Mouse (Mus musculus): Measurements from ENCODE around the gene Galnt11. TPM values are rescaled to one million over a fixed set of nuclear protein-coding genes. Genes with fewer than 3 reads are reported as not detected.

Gene Galnt11
- total and polyA plus RNA-seq, 3 experiments, result 9.2 to 12.9 (median 10.1) TPM

GRCm38 (mm10) chr5:25245806-25246472 is 24.2 kb downstream of the Galnt11 start:
- Histone ChIP-seq H3K36me3 (replicated peaks in 1 of 2; ENCODE audit: control insufficient read depth in 1 of 2, insufficient read depth in 1 of 2, low read length in 1 of 2) (peaks cover 2 to 14% of the 10 kb centered on the region in 2 experiments), H3K4me2 (ENCODE audit: insufficient read depth, low read depth, poor library complexity, severe bottlenecking) (no peak overlapping the region), H3K79me2 (replicated peaks; ENCODE audit: control insufficient read depth, extremely low read depth, insufficient read depth, poor library complexity, severe bottlenecking) (no peaks in the 10 kb centered on the region), H3K4me1 (ENCODE audit: control insufficient read depth in 1 of 2, insufficient read depth in 2 of 2) (peaks cover 6 to 28% of the 10 kb centered on the region in 2 experiments), H3K9ac (ENCODE audit: insufficient read depth, low read depth) (no peak overlapping the region), H3K27ac (ENCODE audit: insufficient read depth, low read depth) (no peak overlapping the region), H3K4me3 (replicated peaks in 1 of 3; ENCODE audit: low read depth in 2 of 3, low read length in 2 of 3, poor library complexity in 1 of 3) (no peak overlapping the region), H3K9me3 (replicated peaks; ENCODE audit: low read length) (no peaks in the 10 kb centered on the region), H3K27me3 (replicated peaks) (no peaks in the 10 kb centered on the region)
- TF ChIP-seq EP300 (IDR thresholded peaks at IDR 0.05; ENCODE audit: low read length), result no peak
- no peak for TF ChIP-seq TBP (conservative IDR thresholded peaks at IDR 0.05; ENCODE audit: low read depth, low read length)
- no peak for TF ChIP-seq CTCF (conservative IDR thresholded peaks at IDR 0.05 in 1 of 2, IDR thresholded peaks at IDR 0.05 in 1 of 2; ENCODE audit: low read depth in 2 of 2, low read length in 2 of 2)
- TF ChIP-seq ZNF384 (IDR thresholded peaks at IDR 0.05; ENCODE audit: low read depth, low read length), result no peak
- no peak for TF ChIP-seq USF2 (conservative IDR thresholded peaks at IDR 0.05; ENCODE audit: low read depth, low read length)
- no peak for TF ChIP-seq PAX5 (IDR thresholded peaks at IDR 0.05; ENCODE audit: low read length)
- TF ChIP-seq MAFK (IDR thresholded peaks at IDR 0.05; ENCODE audit: insufficient replicate concordance, low read length), result no peak
- TF ChIP-seq ZMIZ1 (IDR thresholded peaks at IDR 0.05; ENCODE audit: low read depth, low read length), result no peak
- TF ChIP-seq JUND (conservative IDR thresholded peaks at IDR 0.05; ENCODE audit: low read depth, low read length), result no peak
- no peak for TF ChIP-seq POLR2A (IDR thresholded peaks at IDR 0.05; ENCODE audit: low read depth, low read length)
- no peak for TF ChIP-seq GABPA (IDR thresholded peaks at IDR 0.05; ENCODE audit: insufficient replicate concordance, low read depth, low read length)
- TF ChIP-seq BHLHE40 (IDR thresholded peaks at IDR 0.05; ENCODE audit: low read depth, low read length), result no peak
- TF ChIP-seq MAX (IDR thresholded peaks at IDR 0.05; ENCODE audit: low read length), result no peak
- no peak for TF ChIP-seq ELF1 (IDR thresholded peaks at IDR 0.05; ENCODE audit: low read depth, low read length)
- TF ChIP-seq CHD2 (IDR thresholded peaks at IDR 0.05; ENCODE audit: low read length), result no peak
- no peak for TF ChIP-seq USF1 (IDR thresholded peaks at IDR 0.05; ENCODE audit: low read depth, low read length)
- in situ Hi-C loops (cut with MboI; ENCODE audit: low pct_ligation_motif_present, low pct_unique_long_range_greater_than_20kb, low sequenced_read_pairs), result no loop called here
- dilution Hi-C loops (cut with MboI; ENCODE audit: extremely low pct_ligation_motif_present, extremely low pct_unique_long_range_greater_than_20kb, low sequenced_read_pairs), result no loop called here
- no peak for DNase-seq (ENCODE audit: extremely low read depth)

DNA sequence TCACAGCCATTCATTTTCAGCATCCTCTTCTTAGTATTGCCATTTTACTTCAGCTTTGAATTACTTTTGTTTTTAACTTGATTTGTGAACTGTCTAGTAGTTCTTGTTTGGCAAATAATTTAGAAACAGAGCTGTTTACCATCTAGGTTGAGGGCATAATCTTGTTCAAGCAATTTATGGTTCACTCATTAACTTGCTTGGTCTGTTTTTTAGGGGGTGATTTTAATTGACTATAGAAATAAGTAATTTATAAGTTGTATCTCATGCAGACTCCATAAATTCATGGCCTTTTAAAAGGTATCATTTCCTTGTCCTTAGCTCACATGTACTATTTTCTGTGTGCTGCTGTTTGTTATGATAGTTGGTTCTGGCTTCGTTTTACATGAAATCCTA is 24.8 kb downstream of the Galnt11 start:
- H3K79me2 ChIP-seq (replicated peaks; ENCODE audit: control insufficient read depth, extremely low read depth, insufficient read depth, poor library complexity, severe bottlenecking), result no peaks in the 10 kb centered on the region
- no peaks in the 10 kb centered on the region for H3K27me3 ChIP-seq (replicated peaks)
- H3K4me2 ChIP-seq (ENCODE audit: insufficient read depth, low read depth, poor library complexity, severe bottlenecking), result no peak overlapping the region
- H3K9me3 ChIP-seq (replicated peaks; ENCODE audit: low read length), result no peaks in the 10 kb centered on the region
- H3K4me1 ChIP-seq (ENCODE audit: control insufficient read depth in 1 of 2, insufficient read depth in 2 of 2), result peaks cover 6 to 28% of the 10 kb centered on the region in 2 experiments
- no peak overlapping the region for H3K4me3 ChIP-seq (replicated peaks in 1 of 3; ENCODE audit: low read depth in 2 of 3, low read length in 2 of 3, poor library complexity in 1 of 3)
- no peak for DNase-seq (ENCODE audit: extremely low read depth)
- in situ Hi-C loops (cut with MboI; ENCODE audit: low pct_ligation_motif_present, low pct_unique_long_range_greater_than_20kb, low sequenced_read_pairs), result no loop called here
- dilution Hi-C loops (cut with MboI; ENCODE audit: extremely low pct_ligation_motif_present, extremely low pct_unique_long_range_greater_than_20kb, low sequenced_read_pairs), result no loop called here
- peaks cover 2 to 15% of the 10 kb centered on the region in 2 experiments for H3K36me3 ChIP-seq (replicated peaks in 1 of 2; ENCODE audit: control insufficient read depth in 1 of 2, insufficient read depth in 1 of 2, low read length in 1 of 2)
- no peak overlapping the region for H3K9ac ChIP-seq (ENCODE audit: insufficient read depth, low read depth)
- TF ChIP-seq PAX5 (IDR thresholded peaks at IDR 0.05; ENCODE audit: low read length) (no peak), ZKSCAN1 (IDR thresholded peaks at IDR 0.05; ENCODE audit: borderline replicate concordance, low read depth, low read length) (no peak), NRF1 (IDR thresholded peaks at IDR 0.05; ENCODE audit: low read depth, low read length) (no peak), MAFK (IDR thresholded peaks at IDR 0.05; ENCODE audit: insufficient replicate concordance, low read length) (no peak), CTCF (conservative IDR thresholded peaks at IDR 0.05 in 1 of 2, IDR thresholded peaks at IDR 0.05 in 1 of 2; ENCODE audit: low read depth in 2 of 2, low read length in 2 of 2) (no peak), MYC (IDR thresholded peaks at IDR 0.05; ENCODE audit: low read depth, low read length) (no peak), ZNF384 (IDR thresholded peaks at IDR 0.05; ENCODE audit: low read depth, low read length) (no peak), ELF1 (IDR thresholded peaks at IDR 0.05; ENCODE audit: low read depth, low read length) (no peak), TBP (conservative IDR thresholded peaks at IDR 0.05; ENCODE audit: low read depth, low read length) (no peak), USF1 (IDR thresholded peaks at IDR 0.05; ENCODE audit: low read depth, low read length) (no peak), RCOR1 (conservative IDR thresholded peaks at IDR 0.05; ENCODE audit: low read depth, low read length) (no peak), CHD1 (IDR thresholded peaks at IDR 0.05; ENCODE audit: low read depth, low read length) (no peak), E2F4 (IDR thresholded peaks at IDR 0.05; ENCODE audit: insufficient replicate concordance, low read depth, low read length) (no peak), IRF4 (IDR thresholded peaks at IDR 0.05; ENCODE audit: low read depth, low read length) (no peak), EP300 (IDR thresholded peaks at IDR 0.05; ENCODE audit: low read length) (no peak), MAZ (IDR thresholded peaks at IDR 0.05; ENCODE audit: low read depth, low read length) (no peak), JUND (conservative IDR thresholded peaks at IDR 0.05; ENCODE audit: low read depth, low read length) (no peak), KAT2A (IDR thresholded peaks at IDR 0.05; ENCODE audit: insufficient replicate concordance, low read length) (no peak), ETS1 (conservative IDR thresholded peaks at IDR 0.05; ENCODE audit: low read depth, low read length) (no peak)
- H3K27ac ChIP-seq (ENCODE audit: insufficient read depth, low read depth), result no peak overlapping the region

All from CH12.LX (cell line).